Mouse (Mus musculus) adrenal gland, adult (tissue): ENCODE results near the gene Aoah.

Source experiments
- DNase-seq, 2 experiments: peaks; one replicate each; pipeline ENCODE4 v3.0.0; 2022 to 2023; ENCODE audit warnings: low spot score in 1 of 2; ENCODE audit not compliant: inconsistent age in 2 of 2

The Aoah gene

GRCm38 (mm10) chr13:20793901-20794300, at the start of gene Aoah:
TSS of gene Aoah (plus strand) at chr13:20794113.
- peak in 1 of 2 experiments; percentile 28 for DNase-seq

DNA sequence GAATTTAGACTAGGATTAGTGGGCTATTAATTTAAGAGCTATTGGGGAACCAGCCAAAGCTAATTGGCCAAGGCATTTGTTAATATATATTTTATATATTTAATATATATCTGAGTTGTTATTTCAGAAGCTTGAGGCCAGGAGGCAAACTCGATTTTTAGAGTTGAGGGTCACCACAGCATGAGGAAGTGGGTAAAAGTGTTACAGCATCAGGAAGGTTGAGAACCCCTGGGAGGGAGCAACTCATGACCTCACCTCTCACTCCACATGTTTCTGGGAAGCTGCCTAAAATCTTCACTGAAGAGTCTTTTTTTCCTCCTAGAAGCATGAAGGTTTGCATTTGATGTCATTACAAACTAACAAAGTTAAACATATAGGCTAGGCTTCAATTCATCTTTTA, 39.1 kb upstream of the Aoah start:
- no peak for DNase-seq

GRCm38 (mm10) chr13:20783648-20784047, 10.3 kb upstream of the Aoah start:
- DNase-seq, result no peak

DNA sequence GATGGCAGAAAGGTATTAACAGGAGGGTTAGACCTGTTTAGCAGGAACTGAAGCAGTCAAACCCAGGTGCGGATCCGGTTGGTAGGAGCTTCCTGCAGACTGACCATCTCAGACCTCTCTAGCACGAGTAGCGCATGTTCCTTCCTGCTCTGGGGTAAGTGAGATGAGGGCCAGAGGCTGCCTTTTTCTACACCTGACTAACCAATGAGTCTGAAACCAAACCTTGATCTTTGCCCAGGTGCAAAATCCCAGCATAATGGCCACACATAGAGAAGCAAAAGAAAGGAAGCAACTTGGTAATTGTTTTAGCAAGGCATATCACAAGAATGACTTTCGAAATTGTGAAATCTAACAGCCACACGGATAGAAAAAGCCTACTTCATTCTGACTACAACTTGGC, 9.9 kb upstream of the Aoah start:
- DNase-seq, result no peak

- no peak for DNase-seq
Observed at GRCm38 (mm10) chr13:20785960-20786359, 8.0 kb upstream of the Aoah start.

GRCm38 (mm10) chr13:20786825-20787245, 7.1 kb upstream of the Aoah start:
- no peak for DNase-seq

GRCm38 (mm10) chr13:20787952-20788351, 6.0 kb upstream of the Aoah start:
- DNase-seq, result no peak

DNA sequence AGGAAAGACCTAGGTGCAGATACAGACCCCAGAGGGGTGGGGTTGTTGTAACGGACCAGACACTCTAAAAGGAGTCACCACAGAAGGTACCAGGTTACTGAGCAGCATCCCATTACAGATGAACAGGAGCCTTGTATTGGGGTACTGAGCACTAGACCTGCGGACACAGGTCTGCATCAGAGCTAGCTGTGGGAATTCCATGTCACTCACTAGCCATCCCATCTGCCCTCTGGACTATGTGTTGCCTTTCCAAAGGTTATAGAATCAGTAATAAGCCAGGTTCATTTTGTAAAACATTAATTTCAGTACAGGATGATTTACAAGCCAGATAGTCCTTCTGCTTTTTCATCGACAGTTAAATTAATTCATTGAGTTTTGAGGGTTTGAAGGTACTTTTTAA, 2.7 kb downstream of the Aoah start:
- DNase-seq, result no peak

DNA sequence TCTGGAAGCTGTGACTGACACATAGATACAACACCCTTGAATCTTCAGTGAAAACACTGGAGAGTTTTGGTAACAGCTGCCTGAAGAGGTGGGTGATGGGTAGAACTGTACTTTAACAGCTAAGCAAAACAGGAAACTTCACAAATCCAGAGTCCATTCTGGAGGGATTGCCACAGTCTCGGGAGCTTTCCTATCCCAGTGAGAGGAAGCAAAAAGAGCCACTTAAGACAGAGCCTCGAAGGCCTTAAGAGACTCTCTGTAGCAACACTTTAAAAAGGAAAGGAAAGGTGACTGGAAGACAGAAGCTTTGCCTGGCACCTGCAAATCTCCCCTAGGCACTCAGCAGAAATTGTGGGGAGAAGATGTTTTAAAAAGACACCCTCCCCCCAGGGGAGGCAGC, 4.6 kb downstream of the Aoah start:
- DNase-seq, result no peak

DNA sequence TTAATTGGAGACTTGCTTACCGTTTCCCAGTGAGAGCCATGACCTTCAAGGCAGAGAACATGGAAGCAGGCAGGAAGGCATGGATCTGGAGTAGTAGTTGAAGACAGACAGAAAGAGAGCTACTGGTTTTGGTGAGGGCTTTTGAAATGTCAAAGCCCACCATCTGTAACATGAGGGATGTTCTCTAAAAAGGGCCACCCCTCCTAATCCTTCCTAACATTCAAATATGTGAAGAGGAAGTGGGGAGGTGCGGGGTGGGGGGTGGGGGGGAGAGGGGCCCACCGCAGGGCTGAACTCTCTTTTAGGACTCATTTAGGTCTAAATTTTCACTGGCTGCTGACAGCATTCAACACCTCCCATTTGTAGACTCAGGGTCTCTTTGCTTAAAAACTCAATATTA, 5.9 kb downstream of the Aoah start:
- no peak for DNase-seq

GRCm38 (mm10) chr13:20800569-20800968, 6.7 kb downstream of the Aoah start:
- DNase-seq, result no peak

GRCm38 (mm10) chr13:20811782-20812406, 18.0 kb downstream of the Aoah start:
- DNase-seq, result no peak

DNA sequence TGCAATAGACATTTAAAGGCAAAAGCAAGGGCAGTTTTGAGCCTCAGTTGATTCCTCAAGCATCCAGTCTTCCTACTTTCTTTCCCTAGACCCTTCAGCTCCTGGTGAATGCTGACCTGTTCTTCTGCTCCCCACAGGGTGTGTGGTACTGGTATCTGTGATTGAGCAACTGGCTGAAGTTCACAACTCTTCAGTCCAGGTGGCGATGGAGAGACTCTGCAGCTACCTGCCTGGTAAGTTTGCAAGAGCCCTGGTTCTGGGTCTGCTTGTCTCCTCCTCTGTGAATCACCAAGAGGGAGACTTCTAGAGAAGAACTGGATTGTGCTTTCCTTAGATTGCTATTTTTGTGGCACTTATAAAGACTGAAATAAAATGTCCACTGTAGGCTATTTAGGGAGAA, 22.5 kb downstream of the Aoah start:
- no peak for DNase-seq

GRCm38 (mm10) chr13:20820712-20821328, 26.9 kb downstream of the Aoah start:
- no peak for DNase-seq

DNA sequence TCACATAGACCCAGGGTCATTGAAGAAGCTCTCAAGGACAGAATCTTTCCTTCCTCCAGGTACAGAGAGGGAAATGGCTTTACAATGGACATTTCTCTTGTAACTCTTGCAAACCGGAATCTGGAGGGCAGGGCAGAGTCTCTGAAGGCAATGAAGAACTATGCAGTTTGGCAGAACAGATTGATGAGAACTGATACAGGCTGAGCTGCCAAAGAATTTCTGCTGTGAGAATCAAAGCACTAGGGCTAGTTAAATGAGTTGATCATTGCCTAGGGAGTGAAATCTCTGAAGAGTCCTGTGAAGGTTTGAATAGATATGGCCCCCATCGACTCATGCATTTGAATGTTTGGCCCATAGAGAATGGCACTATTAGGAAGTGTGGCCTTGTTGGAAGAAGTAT, 34.8 kb downstream of the Aoah start:
- DNase-seq, result no peak

- DNase-seq, result peak in 1 of 2 experiments; percentile 21
Observed at GRCm38 (mm10) chr13:20829181-20829900, 35.4 kb downstream of the Aoah start.

- no peak for DNase-seq
Observed at GRCm38 (mm10) chr13:20855893-20856292, 62.0 kb downstream of the Aoah start.

- no peak for DNase-seq
Observed at GRCm38 (mm10) chr13:20899372-20899771, 105.5 kb downstream of the Aoah start.

DNA sequence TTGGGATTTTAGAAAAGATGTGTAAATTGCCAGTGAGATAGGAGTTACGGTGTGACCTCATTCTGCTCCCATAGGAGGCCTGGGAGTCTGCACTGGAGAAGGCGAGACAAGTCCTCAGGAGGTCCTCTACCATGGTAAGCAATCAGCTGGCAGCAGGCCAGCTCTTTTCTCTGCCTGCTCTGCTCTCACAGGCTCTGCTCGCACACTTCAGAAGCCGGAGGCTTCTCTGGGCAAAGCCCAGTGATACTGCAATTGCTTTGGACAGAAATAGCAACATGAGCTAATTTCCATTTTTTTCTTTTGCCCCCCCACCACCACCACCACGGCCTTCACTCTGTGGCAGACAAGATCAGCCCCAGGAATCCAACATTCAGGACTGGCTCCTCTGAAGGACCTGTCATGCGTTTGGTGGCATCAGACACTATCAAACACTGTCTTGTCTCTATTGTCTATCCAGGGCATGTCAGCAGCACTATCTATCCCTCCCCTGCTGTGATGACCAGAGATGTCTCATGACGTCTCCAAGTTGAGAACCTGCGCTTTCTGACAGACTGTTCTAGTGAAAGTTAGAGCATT, 106.6 kb downstream of the Aoah start:
- peak; percentile 4 to 41 for DNase-seq

- peak in 1 of 2 experiments; percentile 23 for DNase-seq
Observed at GRCm38 (mm10) chr13:20900972-20901457, 107.1 kb downstream of the Aoah start.

DNA sequence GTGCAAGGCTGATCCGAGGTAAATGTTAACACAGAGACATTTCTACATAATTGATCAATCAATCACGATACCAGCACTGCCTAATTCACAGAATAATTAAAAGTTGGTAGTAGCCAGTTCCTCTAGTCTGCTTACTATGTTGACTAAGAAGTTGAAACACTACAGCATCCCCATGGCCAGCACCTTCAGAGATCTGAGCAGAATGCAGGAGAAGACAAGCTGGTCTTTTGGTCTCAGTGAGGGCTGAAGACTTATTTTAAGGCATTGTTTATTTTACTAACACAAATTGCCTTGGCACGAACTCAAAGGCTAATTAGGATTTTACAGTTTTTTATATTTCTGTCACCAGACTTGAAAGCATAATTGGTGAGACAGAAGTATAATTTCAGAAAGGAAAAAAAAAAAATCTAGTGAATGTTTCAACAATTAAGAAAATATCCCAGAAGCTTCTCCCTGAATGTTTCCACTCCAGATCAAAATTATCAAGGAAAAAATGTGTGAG, 107.8 kb downstream of the Aoah start:
- no peak for DNase-seq

GRCm38 (mm10) chr13:20904118-20904517, 110.2 kb downstream of the Aoah start:
- DNase-seq, result no peak
